ENCODE assay signal across 7 mouse cellular contexts in the genomic region with DNA sequence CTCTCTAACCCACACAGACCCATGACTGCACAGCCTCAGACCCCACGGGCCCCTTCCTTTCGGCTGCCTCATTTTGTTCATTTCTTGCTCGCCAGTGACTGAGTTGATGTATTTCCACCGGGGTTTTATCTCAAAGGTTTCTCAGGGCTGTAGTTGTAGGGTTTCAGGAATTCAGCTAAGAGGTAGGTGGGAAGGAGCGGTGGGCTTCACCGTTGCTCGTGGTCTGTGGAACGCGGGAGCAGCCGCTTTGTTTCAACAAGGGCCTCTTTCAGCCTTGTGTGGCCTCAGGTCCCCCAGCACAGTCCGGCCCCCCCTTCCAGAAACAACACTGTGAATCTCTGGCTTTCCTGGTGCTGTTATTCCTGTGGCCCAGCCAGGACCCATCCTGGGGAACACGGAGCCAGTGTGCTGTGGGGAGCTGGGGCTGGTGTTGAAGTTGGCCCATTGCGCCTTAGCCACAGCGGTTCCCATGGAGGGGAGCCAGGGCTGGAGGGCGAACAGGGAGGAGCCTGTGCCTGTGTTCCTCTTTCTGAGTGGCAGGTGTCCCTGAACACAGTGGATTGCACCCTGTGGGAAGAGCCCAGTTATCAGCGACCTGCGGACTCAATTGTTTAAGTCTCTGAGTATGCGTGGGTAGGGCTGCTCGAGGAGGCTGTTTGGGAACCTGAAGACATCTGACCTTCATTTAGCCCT.
DNase-seq lines count a peak whose midpoint lies in the region; ATAC-seq and TF ChIP-seq lines count a peak whose summit lies in the region.

No protein-coding gene starts in this region.

- H3K9ac ChIP-seq in lung, embryonic 16.5 days (ENCODE audit: low read length), result no peak overlapping the region
- H3K9ac ChIP-seq in heart, embryonic 16.5 days (ENCODE audit: low read length), result peak overlapping the region; percentile 0

- H3K27ac ChIP-seq in lung, embryonic 16.5 days (ENCODE audit: low read length), result no peak overlapping the region
- H3K27ac ChIP-seq in heart, embryonic 16.5 days (ENCODE audit: low read length), result peak overlapping the region; percentile 46; the same call in 1 of the 2 replicates

- no peak overlapping the region for H3K4me3 ChIP-seq in lung, embryonic 16.5 days (ENCODE audit: low read length)
- H3K4me3 ChIP-seq in heart, embryonic 16.5 days (ENCODE audit: low read length), result no peak overlapping the region

- no peaks in the 10 kb centered on the region for H3K27me3 ChIP-seq in lung, embryonic 16.5 days (ENCODE audit: control insufficient read depth, insufficient read depth, low read depth, low read length)
- H3K27me3 ChIP-seq in heart, embryonic 16.5 days (ENCODE audit: control insufficient read depth, insufficient read depth, low read length), result no peaks in the 10 kb centered on the region

- TF ChIP-seq CTCF in brain, embryonic 14.5 days (IDR thresholded peaks at IDR 0.05; ENCODE audit: borderline replicate concordance, extremely low read depth, insufficient read depth, insufficient read length), result no peak

- DNase-seq in lung, postnatal 25 days (ENCODE audit: low spot score), result no peak
- DNase-seq in brain, embryonic 14.5 days (ENCODE audit: low read depth), result peak; percentile 24
- DNase-seq in retina, embryonic 14.5 days (ENCODE audit: low spot score), result no peak
- no peak for DNase-seq in layer of hippocampus, adult 11-12 months (ENCODE audit: low spot score)

- no peaks in the 10 kb centered on the region for H3K36me3 ChIP-seq in lung, embryonic 16.5 days (ENCODE audit: control insufficient read depth, insufficient read depth, low read length)
- no peaks in the 10 kb centered on the region for H3K36me3 ChIP-seq in heart, embryonic 16.5 days (ENCODE audit: control insufficient read depth, insufficient read depth)

- no peak overlapping the region for H3K4me2 ChIP-seq in lung, embryonic 16.5 days (ENCODE audit: low read depth, low read length)
- H3K4me2 ChIP-seq in heart, embryonic 16.5 days (ENCODE audit: low read depth, low read length), result no peak overlapping the region

- no peak for TF ChIP-seq POLR2A in brain, embryonic 14.5 days (IDR thresholded peaks at IDR 0.05; ENCODE audit: borderline replicate concordance, extremely low read depth, insufficient read depth, insufficient read length, poor library complexity, severe bottlenecking)

- WGBS in lung, embryonic 16.5 days, result 61% methylated on average over 19 of the region's 19 CpGs
- 66% methylated on average over 19 of the region's 19 CpGs for WGBS in heart, embryonic 16.5 days

- 0 out of 2 replicates have a peak, but pooled peaks cover 2% of the 10 kb centered on the region for H3K4me1 ChIP-seq in lung, embryonic 16.5 days (replicated peaks; ENCODE audit: control insufficient read depth, insufficient read depth, low read length)
- peaks cover 31% of the 10 kb centered on the region for H3K4me1 ChIP-seq in heart, embryonic 16.5 days (ENCODE audit: control insufficient read depth, insufficient read depth, low read length)

- ATAC-seq in lung, embryonic 16.5 days (ENCODE audit: low read depth), result peak; percentile 27; the same call in 1 of the 2 replicates
- ATAC-seq in heart, embryonic 16.5 days (replicated peaks; ENCODE audit: extremely low read depth, insufficient read depth, low FRiP score), result peak; percentile 46
- ATAC-seq in neutrophil, adult 5-6 weeks (ENCODE audit: extremely low read depth, insufficient number of reproducible peaks, low FRiP score, poor library complexity, severe bottlenecking), result peak; percentile 87

- H3K9me3 ChIP-seq in lung, embryonic 16.5 days (ENCODE audit: control insufficient read depth, low read length), result peaks cover 4% of the 10 kb centered on the region; the same call in 1 of the 2 replicates
- H3K9me3 ChIP-seq in heart, embryonic 16.5 days (replicated peaks; ENCODE audit: control insufficient read depth, low read length), result no peaks in the 10 kb centered on the region

Comparison
In these comparisons a context has a peak if more than half of its experiments do, and no peak if none do; other contexts are left out.
1. ATAC-seq: peak in every context shown above with its lines; median percentile 87 in neutrophil, adult 5-6 weeks; 46 in heart, embryonic 16.5 days; 27 in lung, embryonic 16.5 days.